Mouse (Mus musculus) lung, postnatal 4 days (tissue): ENCODE measurements at regions not wholly inside any gene's neighbourhood (a gene's known extent, or its start where the extent isn't known, plus 50 kb on each side); places are given as distances from the start of the nearest gene placed in this dataset.

ENCODE experiments used
- DNase-seq, 2 experiments: peaks; one replicate each; pipeline ENCODE4 v3.0.0; 2021

- no peak for DNase-seq
These were observed 150.7 kb downstream of the Qrsl1 start for GRCm38 (mm10) chr10:43750854-43751253.

GRCm38 (mm10) chr10:43751881-43752675 is 149.5 kb downstream of the Qrsl1 start:
- peak; percentile 79 to 88 for DNase-seq

DNA sequence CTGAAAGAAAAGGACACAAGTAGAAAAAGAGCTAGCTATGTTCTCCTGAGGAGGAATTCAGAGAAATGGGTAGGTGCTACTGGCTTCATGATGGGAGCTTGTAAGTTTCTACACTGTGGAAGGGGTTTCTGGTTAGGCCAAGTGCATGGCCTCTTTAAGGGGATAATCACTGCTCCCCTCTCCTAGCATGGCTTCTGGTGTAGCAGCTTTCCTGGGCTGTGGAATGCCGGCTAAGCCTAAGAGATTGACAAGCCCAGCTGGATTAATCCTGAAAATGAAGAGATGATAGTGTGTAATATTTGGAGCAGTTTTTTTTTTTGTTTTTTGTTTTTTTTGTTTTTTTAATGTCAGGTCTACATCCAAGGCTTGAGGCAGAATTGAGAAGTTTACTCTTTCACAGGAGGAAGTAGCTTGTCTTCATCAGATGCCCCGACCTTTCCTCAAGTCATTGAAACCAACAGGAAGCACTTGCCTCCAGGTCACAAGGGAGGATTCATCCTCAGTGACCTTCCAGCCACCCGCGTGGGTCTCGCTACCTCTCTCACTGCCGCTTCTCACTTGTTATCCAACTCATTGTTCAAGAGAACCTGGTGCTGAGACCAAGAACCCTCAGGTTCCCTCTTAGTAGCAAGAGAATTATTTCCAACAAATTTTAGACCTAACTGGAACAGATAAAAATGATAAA is 144.5 kb downstream of the Qrsl1 start:
- no peak for DNase-seq

- DNase-seq: peak in 1 of 2 experiments; percentile 37
These were observed 143.2 kb downstream of the Qrsl1 start for GRCm38 (mm10) chr10:43758124-43759025.

GRCm38 (mm10) chr10:43759186-43759905 is 142.2 kb downstream of the Qrsl1 start:
- no peak for DNase-seq

- no peak for DNase-seq
These were observed 141.7 kb downstream of the Qrsl1 start for GRCm38 (mm10) chr10:43759906-43760281.

DNA sequence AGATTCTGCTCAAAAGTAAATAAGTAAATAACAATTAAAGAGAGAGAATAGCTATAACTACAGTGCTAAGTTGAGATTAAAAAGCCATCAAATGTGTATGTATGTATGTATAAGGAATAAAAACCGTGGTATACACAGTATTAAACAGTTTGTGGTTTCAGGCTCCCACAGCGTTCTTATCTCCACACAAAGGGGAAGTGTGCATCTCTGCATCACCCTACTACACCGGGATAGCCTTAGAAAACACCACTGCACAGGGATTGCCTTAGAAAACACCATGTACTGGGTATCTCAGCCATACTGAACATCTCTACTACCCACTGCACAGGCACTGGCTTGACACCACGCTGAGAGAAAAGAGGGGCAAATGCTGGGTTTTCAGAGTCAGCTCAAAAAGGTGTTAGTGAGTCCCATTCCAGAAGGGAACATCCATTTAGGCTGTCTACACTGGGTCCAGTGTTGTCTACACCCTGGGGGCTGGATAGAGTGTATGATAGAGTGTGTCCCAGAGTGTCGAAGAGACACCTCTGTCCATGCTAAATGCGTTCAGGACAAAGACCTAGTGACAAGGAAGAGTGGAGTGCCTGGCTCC is 139.5 kb downstream of the Qrsl1 start:
- no peak for DNase-seq

DNA sequence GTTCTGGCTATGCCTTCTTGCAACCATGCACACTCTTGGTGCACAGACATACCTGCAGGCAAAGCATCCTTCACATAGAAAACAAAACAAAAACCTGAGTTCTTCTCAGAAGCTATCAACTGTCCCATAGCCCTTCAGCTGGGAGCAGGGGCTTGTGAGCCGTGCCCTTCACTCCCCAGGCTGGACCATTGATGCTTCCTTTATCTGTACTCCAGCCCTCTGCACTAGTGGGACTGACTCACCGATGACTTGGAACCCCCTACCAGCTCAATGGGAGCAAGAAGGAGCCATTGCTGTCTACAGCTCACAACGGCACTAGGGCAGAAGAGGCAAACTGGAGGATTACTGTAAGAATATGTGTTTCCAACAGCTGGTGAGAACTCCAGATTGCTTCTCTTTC is 137.0 kb downstream of the Qrsl1 start:
- no peak for DNase-seq

- no peak for DNase-seq
These were observed 136.3 kb downstream of the Qrsl1 start for GRCm38 (mm10) chr10:43765275-43765674.

GRCm38 (mm10) chr10:43765829-43766486 is 135.6 kb downstream of the Qrsl1 start:
- no peak for DNase-seq

DNA sequence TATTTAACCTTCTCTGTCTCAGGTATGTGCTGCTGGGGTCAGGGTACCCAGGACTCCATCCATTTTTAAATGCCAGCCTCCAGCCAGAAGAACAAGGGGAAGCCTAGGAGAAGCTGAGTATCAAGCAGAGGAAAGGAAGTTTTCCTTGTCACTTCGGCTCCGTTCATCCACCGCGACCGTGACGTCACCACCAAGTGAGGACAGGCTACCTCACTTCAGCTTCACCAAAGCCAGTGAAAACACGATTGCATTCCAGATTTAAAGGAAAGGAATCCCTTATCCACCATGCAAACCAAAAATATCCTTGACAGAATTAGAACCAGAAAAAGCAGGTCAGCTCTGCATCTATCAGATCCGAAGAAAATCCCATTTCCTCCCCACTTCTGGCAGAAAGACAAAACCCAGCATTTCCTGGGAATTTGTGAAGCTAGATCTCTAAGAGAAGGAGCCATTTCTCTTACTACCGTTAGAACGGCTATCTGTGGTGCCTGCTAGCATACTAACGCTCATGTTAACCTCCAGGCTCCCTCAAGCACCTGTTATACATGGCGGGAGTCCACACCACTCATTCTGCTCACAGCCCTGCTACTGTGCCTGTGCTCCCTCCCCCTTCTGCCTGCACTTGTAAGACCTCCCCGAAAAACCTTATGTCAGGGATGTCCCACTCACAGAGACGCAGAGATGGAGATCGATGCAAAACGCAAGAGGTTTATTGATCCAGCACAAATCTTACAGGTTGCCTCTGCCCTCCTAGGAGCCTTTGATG is 133.4 kb downstream of the Qrsl1 start:
- no peak for DNase-seq

DNA sequence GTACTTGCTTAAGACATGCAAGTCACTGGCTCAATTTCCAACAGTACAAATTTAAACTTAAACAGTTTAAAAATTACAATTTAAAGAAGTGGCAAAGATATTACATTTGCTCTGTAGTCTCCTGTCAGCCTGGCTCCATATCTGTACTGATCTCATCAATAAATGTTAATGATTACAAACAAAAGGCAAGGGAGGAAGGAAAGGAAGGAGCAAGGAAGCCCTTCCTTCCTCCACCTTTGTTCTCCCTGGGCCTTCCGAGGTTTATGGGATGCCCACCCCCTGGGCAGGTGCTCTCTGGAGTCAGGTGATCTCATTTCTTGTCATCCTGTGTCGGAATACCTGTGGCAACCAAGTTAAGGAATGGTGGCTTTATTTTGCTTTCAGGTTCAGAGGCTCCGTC is 132.5 kb downstream of the Qrsl1 start:
- DNase-seq: no peak

- DNase-seq: no peak
These were observed 125.7 kb downstream of the Qrsl1 start for GRCm38 (mm10) chr10:43775807-43776206.

GRCm38 (mm10) chr10:43777612-43778600 is 123.6 kb downstream of the Qrsl1 start:
- no peak for DNase-seq

GRCm38 (mm10) chr10:43780571-43780970 is 121.0 kb downstream of the Qrsl1 start:
- no peak for DNase-seq

- DNase-seq: no peak
These were observed 118.2 kb downstream of the Qrsl1 start for GRCm38 (mm10) chr10:43783304-43783703.

DNA sequence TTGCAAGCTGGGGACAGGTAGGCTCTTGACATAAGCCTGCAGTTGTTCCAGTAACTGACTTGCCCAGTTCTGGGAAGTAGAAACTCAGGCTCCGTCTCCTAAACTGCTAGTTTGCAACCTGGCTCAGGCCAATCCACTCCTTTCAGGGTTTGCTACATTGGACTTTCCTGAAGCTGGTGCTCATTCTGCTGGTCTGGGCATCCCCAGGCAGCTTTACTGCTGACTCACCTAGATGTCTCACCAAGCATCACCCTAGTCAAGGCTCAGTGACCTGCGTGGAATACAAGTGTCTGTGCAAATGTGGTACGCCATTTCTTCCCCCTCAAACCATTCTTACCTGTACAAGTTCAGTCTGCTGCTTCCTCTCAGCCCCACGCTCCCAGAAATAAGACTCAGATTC is 110.8 kb downstream of the Qrsl1 start:
- no peak for DNase-seq

GRCm38 (mm10) chr10:43791525-43792021 is 110.0 kb downstream of the Qrsl1 start:
- no peak for DNase-seq

DNA sequence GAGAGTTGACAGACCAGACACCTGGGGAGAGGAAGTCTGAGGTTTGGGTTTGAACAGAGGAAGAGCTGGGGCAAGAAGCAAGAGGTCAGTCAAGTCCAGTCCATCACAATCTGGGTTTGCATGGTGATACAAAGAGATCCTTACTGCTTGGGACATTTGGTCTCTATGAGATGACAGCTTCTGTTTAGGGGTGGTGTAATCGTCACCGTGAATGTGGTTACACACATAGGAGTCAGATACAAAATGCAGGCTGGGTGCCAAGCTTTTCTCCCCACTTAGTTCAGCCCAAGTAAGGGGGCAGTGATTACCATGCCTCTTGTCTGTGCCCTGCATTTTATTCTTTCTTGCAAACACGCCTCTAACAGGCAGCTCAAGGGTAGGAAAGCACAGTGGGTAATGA is 108.9 kb downstream of the Qrsl1 start:
- no peak for DNase-seq
